Mouse (Mus musculus): Measurements from ENCODE around the gene Smarca5. TPM values are rescaled to one million over a fixed set of nuclear protein-coding genes. Genes with fewer than 3 reads are reported as not detected.

Smarca5 gene
- polyA plus RNA-seq, 1 experiment = 110 TPM

DNA sequence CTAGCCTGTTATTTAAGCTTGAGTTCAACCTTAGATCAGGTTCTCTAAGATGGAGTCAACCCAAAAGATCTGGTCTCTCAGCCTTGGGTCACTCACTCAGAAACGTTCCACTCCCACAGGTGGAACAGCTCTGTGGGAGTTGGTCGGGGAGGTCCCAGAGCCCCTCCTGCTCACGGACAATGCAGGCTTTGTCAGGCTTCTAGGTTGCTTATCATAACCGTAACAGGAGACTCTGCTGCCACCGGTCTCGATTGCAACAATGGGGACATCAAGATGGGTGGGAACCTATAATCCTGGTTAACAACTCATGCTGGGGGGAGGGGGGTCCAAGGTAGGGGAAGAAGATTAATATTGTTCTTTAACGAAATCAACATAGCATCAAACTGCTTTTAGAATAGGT lies 13.1 kb upstream of the Smarca5 start:
- H3K4me1 ChIP-seq (ENCODE audit: control insufficient read depth, insufficient read depth, low read length) = no peaks in the 10 kb centered on the region
- H3K27ac ChIP-seq (ENCODE audit: insufficient read depth, low read length) = no peak overlapping the region
- H3K4me3 ChIP-seq (ENCODE audit: insufficient read depth, low read length) = no peak overlapping the region
- no peak for TF ChIP-seq POLR2A (IDR thresholded peaks at IDR 0.05; ENCODE audit: low read depth, low read length)
- no peak for TF ChIP-seq CTCF (IDR thresholded peaks at IDR 0.05; ENCODE audit: borderline replicate concordance, insufficient read depth, low read length)

DNA sequence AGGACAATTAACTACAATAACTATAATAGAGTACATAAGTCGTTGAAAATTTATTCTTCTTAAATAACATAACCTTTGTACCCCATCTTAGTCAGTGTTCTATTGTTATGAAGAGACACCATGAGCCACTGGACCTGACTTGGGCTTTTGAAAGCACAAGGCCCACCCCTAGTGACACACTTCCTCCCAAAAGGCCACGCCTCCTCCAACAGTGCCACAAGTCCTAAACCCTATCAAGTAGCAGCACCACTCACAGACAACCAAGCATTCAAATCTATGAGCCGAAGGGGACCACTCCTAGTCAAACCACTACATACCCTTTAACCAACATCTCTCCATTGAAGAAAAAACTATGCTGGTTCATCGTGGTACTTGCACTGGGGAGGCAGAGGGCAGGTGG lies 9.8 kb upstream of the Smarca5 start:
- H3K4me3 ChIP-seq (ENCODE audit: insufficient read depth, low read length) = no peak overlapping the region
- no peaks in the 10 kb centered on the region for H3K4me1 ChIP-seq (ENCODE audit: control insufficient read depth, insufficient read depth, low read length)
- no peak overlapping the region for H3K27ac ChIP-seq (ENCODE audit: insufficient read depth, low read length)
- TF ChIP-seq CTCF (IDR thresholded peaks at IDR 0.05; ENCODE audit: borderline replicate concordance, insufficient read depth, low read length) (no peak), POLR2A (IDR thresholded peaks at IDR 0.05; ENCODE audit: low read depth, low read length) (no peak)

DNA sequence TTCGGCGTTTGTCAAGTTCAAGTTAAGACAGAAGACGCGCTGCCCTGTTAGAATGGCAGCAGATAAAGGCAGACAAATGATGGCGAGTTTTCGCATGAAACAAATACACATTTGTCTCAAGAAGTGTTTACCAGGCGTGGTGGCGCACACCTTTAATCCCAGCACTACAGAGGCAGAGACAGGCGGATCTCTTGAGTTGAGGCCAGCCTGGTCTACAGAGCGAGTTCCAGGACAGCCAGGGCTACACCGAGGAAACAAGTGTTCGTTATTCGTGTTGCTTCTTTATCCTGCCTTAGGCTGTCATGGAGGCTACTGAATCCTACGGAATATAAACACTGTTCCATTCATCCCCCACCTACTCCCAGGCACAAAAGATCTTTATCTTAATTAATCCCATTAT lies 635 bp upstream of the Smarca5 start:
- Histone ChIP-seq H3K4me1 (ENCODE audit: control insufficient read depth, insufficient read depth, low read length) (no peaks in the 10 kb centered on the region), H3K27ac (ENCODE audit: insufficient read depth, low read length) (peak overlapping the region; percentile 75), H3K4me3 (ENCODE audit: insufficient read depth, low read length) (peak overlapping the region; percentile 35)
- TF ChIP-seq POLR2A (IDR thresholded peaks at IDR 0.05; ENCODE audit: low read depth, low read length) (no peak), CTCF (IDR thresholded peaks at IDR 0.05; ENCODE audit: borderline replicate concordance, insufficient read depth, low read length) (no peak)

DNA sequence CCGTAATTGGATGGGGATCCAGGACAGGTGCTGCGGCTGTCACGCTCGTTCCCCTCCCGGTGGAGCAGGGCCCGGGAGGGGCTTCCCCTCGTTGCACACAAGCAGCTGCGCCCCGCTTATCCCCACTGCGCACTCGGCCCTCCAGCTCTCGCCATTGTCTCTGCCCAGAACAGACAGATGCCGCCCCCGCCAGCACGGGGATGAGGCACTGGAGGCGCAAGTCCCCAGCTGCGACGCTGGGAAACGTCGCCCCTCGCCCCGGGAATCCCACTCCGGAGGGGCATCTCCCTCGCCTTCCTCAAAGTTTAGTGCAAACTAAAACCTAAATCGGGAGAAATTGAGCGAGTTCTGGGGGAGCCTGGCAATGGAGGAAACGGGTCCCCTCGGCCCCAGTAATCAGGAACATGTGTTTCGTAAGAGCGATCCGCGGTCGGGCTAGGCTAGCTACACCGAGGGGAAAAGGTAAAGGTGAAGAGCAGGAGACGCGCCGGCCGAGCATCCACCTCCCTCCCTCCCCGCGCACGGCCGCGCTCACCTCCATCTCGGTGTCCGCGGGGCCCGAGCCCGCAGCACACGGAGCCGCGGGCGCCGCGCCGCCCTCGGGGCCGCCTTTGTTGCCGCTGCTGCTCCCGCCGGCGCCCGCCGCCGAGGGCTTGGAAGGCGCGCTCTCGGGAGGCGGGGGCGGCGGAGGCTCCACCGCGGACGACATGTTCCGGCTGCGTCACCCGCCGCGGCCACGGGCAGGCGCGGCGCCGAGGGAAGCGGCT lies 726 bp downstream of the Smarca5 start:
- H3K27ac ChIP-seq (ENCODE audit: insufficient read depth, low read length) = peak overlapping the region; percentile 97
- no peaks in the 10 kb centered on the region for H3K4me1 ChIP-seq (ENCODE audit: control insufficient read depth, insufficient read depth, low read length)
- H3K4me3 ChIP-seq (ENCODE audit: insufficient read depth, low read length) = peak overlapping the region; percentile 96
- no peak for TF ChIP-seq POLR2A (IDR thresholded peaks at IDR 0.05; ENCODE audit: low read depth, low read length)
- no peak for TF ChIP-seq CTCF (IDR thresholded peaks at IDR 0.05; ENCODE audit: borderline replicate concordance, insufficient read depth, low read length)

DNA sequence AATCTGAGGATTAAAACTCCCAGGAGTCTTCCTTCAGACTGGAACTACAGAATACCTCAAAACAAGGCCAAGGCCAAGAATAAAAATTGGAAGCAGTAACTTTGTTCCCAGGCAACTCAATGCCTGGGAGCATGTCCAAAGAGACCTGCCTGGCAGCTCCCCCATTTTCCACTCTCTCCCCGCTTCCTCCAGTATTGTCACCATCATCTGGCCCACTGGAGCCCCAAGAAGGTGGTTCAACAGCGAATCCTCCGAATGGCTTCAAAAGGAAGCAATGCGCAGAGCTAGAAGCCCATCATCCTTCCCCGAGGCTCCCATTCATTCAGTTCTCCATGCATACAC lies 1.3 kb downstream of the Smarca5 start:
- TF ChIP-seq POLR2A (IDR thresholded peaks at IDR 0.05; ENCODE audit: low read depth, low read length) (no peak), CTCF (IDR thresholded peaks at IDR 0.05; ENCODE audit: borderline replicate concordance, insufficient read depth, low read length) (no peak)
- Histone ChIP-seq H3K27ac (ENCODE audit: insufficient read depth, low read length) (peak overlapping the region; percentile 97), H3K4me1 (ENCODE audit: control insufficient read depth, insufficient read depth, low read length) (no peaks in the 10 kb centered on the region), H3K4me3 (ENCODE audit: insufficient read depth, low read length) (peak overlapping the region; percentile 96)

DNA sequence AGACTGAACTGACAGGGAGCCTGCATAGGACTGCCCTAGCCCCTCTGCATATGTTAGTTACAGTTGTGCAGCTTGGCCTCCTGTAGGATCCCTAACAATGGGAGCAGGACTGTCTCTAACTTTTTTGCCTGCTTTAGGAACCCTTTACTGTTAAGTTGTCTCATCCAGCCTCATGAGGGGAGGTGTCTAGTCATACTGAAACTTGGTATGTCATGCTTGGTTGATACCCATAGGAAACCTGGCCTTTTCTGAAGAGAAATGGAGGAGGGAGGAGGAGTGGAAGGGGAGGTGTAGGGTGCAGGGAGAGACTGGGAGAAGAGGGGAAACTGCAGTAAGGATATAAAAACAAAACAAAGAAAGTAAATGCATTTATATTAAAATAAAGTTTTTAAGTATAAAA lies 7.0 kb downstream of the Smarca5 start:
- no peak for TF ChIP-seq POLR2A (IDR thresholded peaks at IDR 0.05; ENCODE audit: low read depth, low read length)
- TF ChIP-seq CTCF (IDR thresholded peaks at IDR 0.05; ENCODE audit: borderline replicate concordance, insufficient read depth, low read length) = no peak
- H3K4me3 ChIP-seq (ENCODE audit: insufficient read depth, low read length) = no peak overlapping the region
- H3K4me1 ChIP-seq (ENCODE audit: control insufficient read depth, insufficient read depth, low read length) = no peaks in the 10 kb centered on the region
- no peak overlapping the region for H3K27ac ChIP-seq (ENCODE audit: insufficient read depth, low read length)

DNA sequence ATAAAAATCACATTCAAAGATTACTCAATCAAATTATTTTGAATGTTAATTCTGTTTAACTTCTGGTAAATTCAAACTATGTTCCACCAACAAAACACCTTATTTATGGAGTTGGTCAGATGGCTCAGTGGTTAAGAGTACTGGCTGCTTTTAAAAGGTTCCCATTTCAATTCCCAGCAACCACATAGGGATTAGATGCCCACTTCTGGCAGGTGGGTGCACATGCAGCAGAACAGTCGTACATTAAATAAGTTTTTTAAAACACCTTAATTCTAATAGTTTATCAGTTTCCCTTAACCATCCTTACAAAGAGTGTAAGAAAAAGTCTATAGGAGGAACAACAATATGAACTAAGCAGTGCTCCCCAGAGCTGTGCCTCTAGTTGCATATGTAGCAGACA lies 24.8 kb downstream of the Smarca5 start:
- peaks cover 5% of the 10 kb centered on the region; the same call in 1 of the 2 replicates for H3K4me1 ChIP-seq (ENCODE audit: control insufficient read depth, insufficient read depth, low read length)
- TF ChIP-seq CTCF (IDR thresholded peaks at IDR 0.05; ENCODE audit: borderline replicate concordance, insufficient read depth, low read length) (no peak), POLR2A (IDR thresholded peaks at IDR 0.05; ENCODE audit: low read depth, low read length) (no peak)
- no peak overlapping the region for H3K4me3 ChIP-seq (ENCODE audit: insufficient read depth, low read length)
- no peak overlapping the region for H3K27ac ChIP-seq (ENCODE audit: insufficient read depth, low read length)

DNA sequence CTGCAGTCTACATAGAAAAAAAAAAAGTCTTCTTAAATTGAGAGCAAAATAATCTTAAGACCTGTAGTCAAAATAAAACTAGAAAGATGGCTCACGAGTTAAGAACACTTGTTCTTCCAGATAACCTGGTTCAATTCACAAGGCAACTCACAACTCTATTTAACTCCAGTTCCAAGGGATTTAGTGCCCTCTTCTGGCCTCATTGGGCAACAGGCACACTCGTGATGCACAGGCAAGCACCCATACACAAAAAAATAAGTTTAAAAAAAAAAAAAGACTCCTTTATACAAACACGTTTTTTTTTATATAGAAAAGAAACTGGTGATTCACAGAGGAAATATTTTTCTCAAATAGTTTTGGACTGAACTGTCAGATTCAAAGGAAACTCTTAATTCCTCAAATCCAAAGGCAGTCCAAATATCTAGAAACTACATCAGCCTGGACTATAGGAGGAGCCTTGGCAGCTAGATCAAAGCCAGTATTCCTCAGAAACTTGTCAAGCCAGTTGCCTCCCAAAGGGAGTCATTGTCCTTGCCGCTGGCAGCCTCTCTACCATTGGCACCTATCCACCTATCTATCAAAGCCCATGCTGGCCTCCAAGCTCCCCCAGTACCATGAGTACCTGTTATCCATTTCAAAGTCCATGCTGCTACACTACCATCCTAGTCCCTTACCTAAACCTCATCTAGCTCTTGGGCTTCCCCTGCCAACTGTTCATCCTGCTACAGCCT lies 28.5 kb downstream of the Smarca5 start:
- TF ChIP-seq CTCF (IDR thresholded peaks at IDR 0.05; ENCODE audit: borderline replicate concordance, insufficient read depth, low read length) (no peak), POLR2A (IDR thresholded peaks at IDR 0.05; ENCODE audit: low read depth, low read length) (no peak)
- Histone ChIP-seq H3K4me3 (ENCODE audit: insufficient read depth, low read length) (no peak overlapping the region), H3K27ac (ENCODE audit: insufficient read depth, low read length) (0 out of 2 replicates have a peak overlapping the region, but pooled peaks have one; percentile 8), H3K4me1 (ENCODE audit: control insufficient read depth, insufficient read depth, low read length) (peaks cover 5% of the 10 kb centered on the region; the same call in 1 of the 2 replicates)

DNA sequence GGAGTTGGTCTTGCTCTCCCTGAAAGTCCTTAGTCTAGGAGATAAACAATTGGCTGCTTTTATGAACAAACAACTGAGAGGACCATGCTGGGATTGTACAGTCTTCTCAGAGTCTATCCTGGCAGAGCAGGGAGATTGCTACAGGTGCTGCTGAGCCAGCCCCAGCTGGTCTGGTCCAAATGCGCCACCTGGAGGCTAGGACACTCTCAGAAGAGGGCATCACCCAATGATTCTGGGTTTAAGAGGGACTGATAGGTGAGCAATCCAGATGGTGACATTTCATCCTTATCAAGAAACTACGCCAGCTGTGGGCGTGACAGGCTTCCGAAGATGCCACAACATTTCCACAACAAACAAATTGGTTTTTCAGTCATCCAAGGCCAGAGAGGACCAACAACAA lies 51.2 kb downstream of the Smarca5 start:
- Histone ChIP-seq H3K4me3 (ENCODE audit: insufficient read depth, low read length) (no peak overlapping the region), H3K4me1 (ENCODE audit: control insufficient read depth, insufficient read depth, low read length) (no peaks in the 10 kb centered on the region), H3K27ac (ENCODE audit: insufficient read depth, low read length) (no peak overlapping the region)
- no peak for TF ChIP-seq POLR2A (IDR thresholded peaks at IDR 0.05; ENCODE audit: low read depth, low read length)
- TF ChIP-seq CTCF (IDR thresholded peaks at IDR 0.05; ENCODE audit: borderline replicate concordance, insufficient read depth, low read length) = peak; percentile 76

DNA sequence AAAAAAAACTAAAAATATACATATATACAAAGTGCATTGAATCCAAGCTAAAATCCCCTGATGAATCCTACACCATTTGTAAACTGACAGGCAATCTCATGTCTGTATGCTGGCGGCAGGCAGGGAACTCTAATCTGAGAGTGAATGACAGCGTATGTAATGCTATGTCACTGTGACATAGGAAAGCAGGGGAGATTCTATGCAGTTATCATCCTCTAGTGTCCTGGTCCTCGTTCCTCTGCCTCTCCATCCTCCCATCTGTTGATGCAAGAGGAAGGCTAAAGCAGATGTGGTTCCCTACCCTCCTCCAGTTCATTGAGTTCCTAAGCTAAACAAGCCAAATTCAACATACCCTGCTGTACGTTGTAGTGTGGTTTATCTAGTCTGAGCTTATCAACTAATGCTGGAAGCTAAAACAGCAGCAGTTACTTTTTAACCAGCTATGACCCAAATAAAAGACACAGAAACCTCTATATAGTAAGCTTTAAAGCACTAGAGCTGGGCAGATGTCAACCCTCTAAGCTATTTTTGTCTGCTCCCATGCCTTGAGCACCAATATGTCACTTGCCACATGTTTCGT lies 55.5 kb downstream of the Smarca5 start:
- H3K4me3 ChIP-seq (ENCODE audit: insufficient read depth, low read length) = no peak overlapping the region
- TF ChIP-seq CTCF (IDR thresholded peaks at IDR 0.05; ENCODE audit: borderline replicate concordance, insufficient read depth, low read length) = no peak
- no peak for TF ChIP-seq POLR2A (IDR thresholded peaks at IDR 0.05; ENCODE audit: low read depth, low read length)
- H3K27ac ChIP-seq (ENCODE audit: insufficient read depth, low read length) = no peak overlapping the region
- no peaks in the 10 kb centered on the region for H3K4me1 ChIP-seq (ENCODE audit: control insufficient read depth, insufficient read depth, low read length)

All from embryonic fibroblast, embryonic 13.5 days (primary cell).